Mouse (Mus musculus) neural tube, embryonic 15.5 days (tissue): Measurements from ENCODE around the gene Zbtb25. TPM values are rescaled to one million over a fixed set of nuclear protein-coding genes. Genes with fewer than 3 reads are reported as not detected.

Source experiments
- ATAC-seq: fragments of 200-750 bp; cut with Nextera tagmentation; 2 replicates; pipeline ENCODE4 v1.8.0; 2017; ENCODE audit warnings: mild to moderate bottlenecking, moderate TSS enrichment, moderate library complexity; ENCODE audit not compliant: low FRiP score
- H3K27ac ChIP-seq: fragments of 300-500 bp; sonication (generic); replicated peaks from 2 replicates; pipeline ENCODE4 v1.5.1; 2015; ENCODE audit warnings: mild to moderate bottlenecking, inconsistent platforms
- H3K27me3 ChIP-seq: fragments of 300-500 bp; sonication (generic); replicated peaks from 2 replicates; pipeline ENCODE4 v1.6.1; 2015; ENCODE audit warnings: inconsistent platforms
- H3K36me3 ChIP-seq: fragments of 300-500 bp; sonication (generic); 2 replicates; pipeline ENCODE4 v1.6.1; 2015; ENCODE audit warnings: inconsistent platforms
- H3K4me1 ChIP-seq: fragments of 300-500 bp; sonication (generic); 2 replicates; pipeline ENCODE4 v1.6.1; 2015; ENCODE audit warnings: inconsistent platforms
- H3K4me2 ChIP-seq: fragments of 300-500 bp; sonication (generic); 2 replicates; pipeline ENCODE4 v1.6.1; 2015; ENCODE audit warnings: inconsistent platforms, mild to moderate bottlenecking, moderate library complexity
- H3K4me3 ChIP-seq: fragments of 300-500 bp; sonication (generic); replicated peaks from 2 replicates; pipeline ENCODE4 v1.5.1; 2015; ENCODE audit warnings: mild to moderate bottlenecking, inconsistent platforms
- H3K9ac ChIP-seq: fragments of 300-500 bp; sonication (generic); replicated peaks from 2 replicates; pipeline ENCODE4 v1.6.1; 2015; ENCODE audit warnings: mild to moderate bottlenecking, inconsistent platforms
- H3K9me3 ChIP-seq: fragments of 300-500 bp; sonication (generic); replicated peaks from 2 replicates; pipeline ENCODE4 v1.6.1; 2016; ENCODE audit warnings: inconsistent platforms
- WGBS: fragments of 180-500 bp; shearing (Covaris S2); methylation state at CpG from one replicate; pipeline ENCODE4 v1.1.7; 2015; ENCODE audit warnings: mixed read lengths; 5-methylcytosine and 5-hydroxymethylcytosine counted together
- polyA plus RNA-seq: library from polyadenylated mRNA; unstranded; fragments of >200 nt; fragmentation: Nextera tagmentation; extraction: Ambion mirVana; gene quantifications from 2 replicates; pipeline ENCODE4 v1.2.1, GENCODE M21; 2015

The Zbtb25 gene
- polyA plus RNA-seq, 1 experiment from 2014 or later = 13.1 TPM

- peaks cover 23% of the 10 kb centered on the region for H3K4me1 ChIP-seq
- no peaks in the 10 kb centered on the region for H3K9me3 ChIP-seq
- no peak overlapping the region for H3K9ac ChIP-seq
- 85% methylated on average over 3 of the region's 3 CpGs for WGBS
- no peaks in the 10 kb centered on the region for H3K36me3 ChIP-seq
- no peaks in the 10 kb centered on the region for H3K27me3 ChIP-seq
- no peak overlapping the region for H3K27ac ChIP-seq
- no peak for ATAC-seq
- H3K4me2 ChIP-seq = no peak overlapping the region
- H3K4me3 ChIP-seq = no peak overlapping the region
Measured at GRCm38 (mm10) chr12:76366276-76366675, 3.1 kb downstream of the Zbtb25 start.

DNA sequence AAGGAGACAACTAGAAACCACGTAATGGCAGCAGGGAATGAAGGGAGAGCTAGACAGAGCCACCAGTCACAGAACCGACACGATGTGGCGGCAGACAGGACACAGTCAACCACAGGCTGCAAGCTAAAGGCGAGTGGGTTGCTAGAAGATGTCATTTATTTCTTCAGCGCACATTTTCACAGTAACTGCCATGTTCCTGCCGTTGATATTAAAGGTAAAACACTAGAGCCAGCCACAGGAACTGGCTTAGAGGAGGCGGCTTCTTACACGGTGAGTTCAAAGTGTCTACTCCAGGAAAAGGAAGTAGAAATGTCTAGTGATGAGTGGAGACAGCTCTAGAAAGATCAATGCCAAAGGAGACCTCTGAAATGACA, 7.1 kb downstream of the Zbtb25 start:
- WGBS = 90% methylated on average over 9 of the region's 9 CpGs
- H3K4me1 ChIP-seq = peaks cover 8% of the 10 kb centered on the region
- no peak overlapping the region for H3K27ac ChIP-seq
- H3K4me2 ChIP-seq = no peak overlapping the region
- H3K27me3 ChIP-seq = no peaks in the 10 kb centered on the region
- H3K9ac ChIP-seq = no peak overlapping the region
- no peaks in the 10 kb centered on the region for H3K36me3 ChIP-seq
- no peak overlapping the region for H3K4me3 ChIP-seq
- ATAC-seq = no peak
- H3K9me3 ChIP-seq = no peaks in the 10 kb centered on the region

DNA sequence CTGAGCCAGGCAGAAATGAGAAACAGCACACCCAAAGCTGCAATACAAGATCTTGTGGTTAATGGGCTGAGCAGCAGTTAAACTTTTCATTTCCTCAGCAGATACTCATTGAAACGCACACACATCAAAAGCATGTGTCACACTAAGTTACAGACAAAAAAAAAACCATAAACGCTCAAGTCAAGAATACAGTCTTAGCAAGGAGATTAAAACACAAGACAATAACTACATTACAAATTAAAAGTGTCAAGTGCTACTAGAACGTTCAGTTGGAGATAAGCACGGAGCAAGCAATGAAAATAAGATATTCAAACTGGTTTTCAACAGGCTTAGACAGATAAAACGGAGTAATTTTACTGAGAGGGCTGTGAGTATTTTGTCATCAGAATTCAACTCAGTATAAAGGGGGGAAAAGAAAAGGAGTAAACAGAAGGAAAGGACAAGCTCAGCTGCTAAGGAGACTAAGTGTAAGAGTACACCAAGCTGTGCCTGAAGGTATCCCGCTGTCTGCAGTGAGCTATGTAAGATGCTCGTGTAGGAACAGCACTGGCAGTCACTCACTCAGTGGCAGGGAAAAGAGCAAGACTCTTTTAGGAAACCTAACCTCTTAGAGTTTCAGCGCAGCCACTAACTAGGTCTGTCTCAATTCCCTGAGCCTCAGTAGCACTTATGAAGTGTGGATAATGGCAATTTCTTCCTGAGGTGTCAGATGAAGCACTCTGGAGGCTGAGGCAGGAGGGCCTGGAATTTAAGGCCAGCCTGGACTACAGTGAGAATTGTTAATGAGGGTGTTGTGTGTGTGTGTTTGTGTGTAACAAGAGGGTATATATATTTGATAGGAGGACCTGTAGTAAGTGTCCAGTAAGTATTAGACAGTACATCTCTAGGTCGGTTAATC, 7.7 kb downstream of the Zbtb25 start:
- H3K27me3 ChIP-seq = no peaks in the 10 kb centered on the region
- WGBS = 64% methylated on average over 9 of the region's 9 CpGs
- H3K9me3 ChIP-seq = no peaks in the 10 kb centered on the region
- H3K4me3 ChIP-seq = no peak overlapping the region
- H3K4me2 ChIP-seq = no peak overlapping the region
- no peak overlapping the region for H3K9ac ChIP-seq
- H3K4me1 ChIP-seq = 0 out of 2 replicates have a peak, but pooled peaks cover 3% of the 10 kb centered on the region
- no peak overlapping the region for H3K27ac ChIP-seq
- no peaks in the 10 kb centered on the region for H3K36me3 ChIP-seq
- ATAC-seq = no peak

- ATAC-seq = no peak
- no peaks in the 10 kb centered on the region for H3K9me3 ChIP-seq
- 50% methylated on average over 1 of the region's 1 CpGs for WGBS
- H3K36me3 ChIP-seq = no peaks in the 10 kb centered on the region
- no peak overlapping the region for H3K4me3 ChIP-seq
- no peak overlapping the region for H3K4me2 ChIP-seq
- no peak overlapping the region for H3K9ac ChIP-seq
- H3K27me3 ChIP-seq = no peaks in the 10 kb centered on the region
- H3K4me1 ChIP-seq = 0 out of 2 replicates have a peak, but pooled peaks cover 2% of the 10 kb centered on the region
- no peak overlapping the region for H3K27ac ChIP-seq
Measured at GRCm38 (mm10) chr12:76360868-76361267, 8.5 kb downstream of the Zbtb25 start.

GRCm38 (mm10) chr12:76349680-76350220, 19.7 kb downstream of the Zbtb25 start:
- H3K27me3 ChIP-seq = no peaks in the 10 kb centered on the region
- H3K4me2 ChIP-seq = no peak overlapping the region
- peaks cover 39% of the 10 kb centered on the region for H3K36me3 ChIP-seq
- H3K4me3 ChIP-seq = no peak overlapping the region
- no peak for ATAC-seq
- WGBS = 87% methylated on average over 8 of the region's 8 CpGs
- no peak overlapping the region for H3K9ac ChIP-seq
- no peak overlapping the region for H3K27ac ChIP-seq
- no peaks in the 10 kb centered on the region for H3K9me3 ChIP-seq
- no peaks in the 10 kb centered on the region for H3K4me1 ChIP-seq

- WGBS = 86% methylated on average over 5 of the region's 6 CpGs
- no peak overlapping the region for H3K9ac ChIP-seq
- no peaks in the 10 kb centered on the region for H3K4me1 ChIP-seq
- no peak overlapping the region for H3K4me2 ChIP-seq
- H3K4me3 ChIP-seq = no peak overlapping the region
- peaks cover 35% of the 10 kb centered on the region for H3K36me3 ChIP-seq
- no peak for ATAC-seq
- no peaks in the 10 kb centered on the region for H3K27me3 ChIP-seq
- H3K9me3 ChIP-seq = no peaks in the 10 kb centered on the region
- H3K27ac ChIP-seq = no peak overlapping the region
Measured at GRCm38 (mm10) chr12:76345759-76346455, 23.5 kb downstream of the Zbtb25 start.

DNA sequence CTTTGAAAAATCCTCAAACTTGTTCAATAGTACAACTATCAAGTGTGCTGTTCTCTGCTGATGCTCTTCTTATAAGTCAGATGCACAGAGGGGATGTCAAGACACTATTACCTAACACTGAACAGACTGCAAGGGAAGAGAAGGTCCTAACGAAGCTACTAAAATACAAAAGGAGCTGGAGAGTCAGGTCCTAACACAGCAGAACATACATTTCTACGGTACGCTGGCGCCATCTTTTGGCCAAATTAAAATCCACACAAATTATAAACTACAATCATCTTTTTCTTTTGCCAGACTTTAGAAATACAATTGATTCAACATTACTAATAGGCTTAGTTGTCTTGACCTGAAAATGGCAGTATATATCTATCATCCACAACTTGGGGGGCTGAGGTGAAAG, 28.3 kb downstream of the Zbtb25 start:
- no peak for ATAC-seq
- Histone ChIP-seq H3K36me3 (peaks cover 6% of the 10 kb centered on the region; the same call in 1 of the 2 replicates), H3K4me2 (no peak overlapping the region), H3K9me3 (no peaks in the 10 kb centered on the region), H3K4me3 (no peak overlapping the region), H3K27me3 (no peaks in the 10 kb centered on the region), H3K4me1 (no peaks in the 10 kb centered on the region), H3K27ac (no peak overlapping the region), H3K9ac (no peak overlapping the region)
- WGBS = 4% methylated on average over 4 of the region's 4 CpGs

GRCm38 (mm10) chr12:76336111-76336965, 33.1 kb downstream of the Zbtb25 start:
- no peaks in the 10 kb centered on the region for H3K36me3 ChIP-seq
- H3K4me3 ChIP-seq = no peak overlapping the region
- no peaks in the 10 kb centered on the region for H3K9me3 ChIP-seq
- ATAC-seq = no peak
- no peak overlapping the region for H3K4me2 ChIP-seq
- H3K27ac ChIP-seq = no peak overlapping the region
- no peaks in the 10 kb centered on the region for H3K4me1 ChIP-seq
- no peak overlapping the region for H3K9ac ChIP-seq
- H3K27me3 ChIP-seq = no peaks in the 10 kb centered on the region
- WGBS = 85% methylated on average over 17 of the region's 17 CpGs

- Histone ChIP-seq H3K27me3 (no peaks in the 10 kb centered on the region), H3K36me3 (0 out of 2 replicates have a peak, but pooled peaks cover under 1% of the 10 kb centered on the region), H3K27ac (no peak overlapping the region), H3K9ac (no peak overlapping the region), H3K9me3 (no peaks in the 10 kb centered on the region), H3K4me2 (no peak overlapping the region), H3K4me1 (no peaks in the 10 kb centered on the region), H3K4me3 (no peak overlapping the region)
- WGBS = 84% methylated on average over 5 of the region's 5 CpGs
- ATAC-seq = no peak
Measured at GRCm38 (mm10) chr12:76335641-76336040, 33.8 kb downstream of the Zbtb25 start.

- no peaks in the 10 kb centered on the region for H3K9me3 ChIP-seq
- no peak overlapping the region for H3K4me3 ChIP-seq
- H3K27me3 ChIP-seq = no peaks in the 10 kb centered on the region
- H3K36me3 ChIP-seq = peaks cover 12% of the 10 kb centered on the region; the same call in 1 of the 2 replicates
- no peak overlapping the region for H3K9ac ChIP-seq
- no peak overlapping the region for H3K27ac ChIP-seq
- 96% methylated on average over 5 of the region's 5 CpGs for WGBS
- H3K4me2 ChIP-seq = no peak overlapping the region
- no peak for ATAC-seq
- H3K4me1 ChIP-seq = no peaks in the 10 kb centered on the region
Measured at GRCm38 (mm10) chr12:76333688-76334087, 35.7 kb downstream of the Zbtb25 start.
